35 mouse cellular contexts compared by ENCODE assay signal in the genomic region with DNA sequence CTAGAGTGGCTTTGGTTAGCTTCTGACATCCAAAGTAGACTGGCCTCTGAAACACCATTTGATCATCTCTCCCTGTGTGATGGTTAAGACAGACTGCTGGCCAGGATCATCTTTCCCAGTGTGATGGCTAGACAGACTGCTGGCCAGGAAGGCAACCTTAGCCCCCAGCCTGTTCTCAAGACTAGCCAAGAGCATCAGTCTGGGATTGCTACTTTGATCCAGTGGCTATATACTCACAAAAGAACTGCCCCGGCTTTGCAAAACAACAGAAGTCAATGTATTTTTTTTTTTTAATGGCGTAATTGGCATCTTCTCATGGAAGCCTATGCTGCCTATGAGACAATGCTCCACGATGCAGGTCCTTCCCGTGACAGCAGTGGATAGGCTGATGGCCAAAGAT.
"Had no signal": no experiment of that assay in that cellular context is flagged by ENCODE, and none has a peak within 500 bp of the region (broad histone marks: within the 10 kb centered on the region; RNA-seq: fewer than 3 reads in every experiment).

No protein-coding gene starts in this region.

- H3K9ac ChIP-seq: heart, embryonic 12.5 days; heart, embryonic 13.5 days; heart, embryonic 15.5 days; hindbrain, embryonic 12.5 days; hindbrain, embryonic 14.5 days; hindbrain, embryonic 15.5 days; intestine, embryonic 15.5 days; kidney, embryonic 15.5 days had no signal

- H3K4me2 ChIP-seq: heart, embryonic 11.5 days; heart, embryonic 12.5 days; heart, embryonic 13.5 days; heart, embryonic 15.5 days; hindbrain, embryonic 12.5 days; hindbrain, embryonic 14.5 days; hindbrain, embryonic 15.5 days; intestine, embryonic 15.5 days; kidney, embryonic 15.5 days had no signal

- ATAC-seq: hindbrain, embryonic 16.5 days; hindbrain, postnatal 0 days; inflammation-experienced regulatory T-cells, adult 6 months; intestine, embryonic 15.5 days; intestine, embryonic 16.5 days; intestine, postnatal 0 days had no signal

- H3K36me3 ChIP-seq: heart, embryonic 12.5 days; heart, embryonic 13.5 days; heart, embryonic 15.5 days; hindbrain, embryonic 10.5 days; hindbrain, embryonic 12.5 days; hindbrain, embryonic 15.5 days; intestine, embryonic 15.5 days; kidney, embryonic 15.5 days had no signal

- H3K27me3 ChIP-seq: heart, embryonic 12.5 days; heart, embryonic 13.5 days; heart, embryonic 15.5 days; hindbrain, embryonic 12.5 days; hindbrain, embryonic 15.5 days; intestine, embryonic 15.5 days; kidney, embryonic 15.5 days had no signal

- H3K4me1 ChIP-seq: heart, embryonic 12.5 days; heart, embryonic 15.5 days; kidney, embryonic 15.5 days had no signal

- H3K9me3 ChIP-seq: heart, embryonic 12.5 days; heart, embryonic 13.5 days; heart, embryonic 15.5 days; hindbrain, embryonic 10.5 days; hindbrain, embryonic 12.5 days; hindbrain, embryonic 15.5 days; intestine, embryonic 15.5 days; kidney, embryonic 15.5 days had no signal

- DNase-seq: heart, adult 2 months; heart, postnatal 10 days; heart, postnatal 14 days; heart, postnatal 36 days; heart, postnatal 4 days; kidney, adult 11 months; kidney, adult 18-20 months; kidney, adult 2 months; kidney, adult 8-10 months; kidney, adult 9 months; kidney, postnatal 10 days; kidney, postnatal 14 days; kidney, postnatal 25 days; kidney, postnatal 36 days; kidney, postnatal 4 days; layer of hippocampus, adult 9-11 months; layer of hippocampus, postnatal 36 days had no signal

- H3K4me3 ChIP-seq: heart, adult 2 months; heart, embryonic 12.5 days; heart, embryonic 13.5 days; heart, embryonic 15.5 days; hindbrain, embryonic 10.5 days; hindbrain, embryonic 12.5 days; hindbrain, embryonic 15.5 days; intestine, embryonic 15.5 days; kidney, embryonic 15.5 days; layer of hippocampus, adult 2 months; left cerebral cortex, adult 2 months had no signal

- H3K27ac ChIP-seq: heart, adult 2 months; heart, embryonic 13.5 days; heart, embryonic 15.5 days; hindbrain, embryonic 15.5 days; hindbrain, postnatal 0 days; intestine, embryonic 15.5 days; kidney, embryonic 15.5 days; kidney, postnatal 0 days; layer of hippocampus, adult 2 months; left cerebral cortex, adult 2 months had no signal
